Mouse (Mus musculus) myocyte (in vitro differentiated cells): Measurements from ENCODE around the gene Hmox2.

Experiments
- MAX ChIP-seq: IDR thresholded peaks from one replicate; pipeline ENCODE4 v1.6.1; 2011; ENCODE audit warnings: low read depth, mild to moderate bottlenecking, control low read depth
- MYOG ChIP-seq, 3 experiments: IDR thresholded peaks; one replicate each; pipeline ENCODE4 v1.6.1; 2011; ENCODE audit warnings: control low read depth in 2 of 3, low read depth in 2 of 3, mild to moderate bottlenecking in 2 of 3; ENCODE audit not compliant: insufficient read length in 2 of 3, control insufficient read depth in 1 of 3, insufficient read depth in 1 of 3
- POLR2A ChIP-seq: IDR thresholded peaks from one replicate; pipeline ENCODE4 v1.6.1; 2011; ENCODE audit warnings: low read depth, mild to moderate bottlenecking, control low read depth, moderate library complexity; ENCODE audit not compliant: insufficient read length

GRCm38 (mm10) chr16:4726528-4727128 is 467 bp downstream of the Hmox2 start:
- TF ChIP-seq POLR2A (no peak), MYOG (IDR thresholded peaks at IDR 0.05; ENCODE audit: control insufficient read depth in 1 of 3, insufficient read depth in 1 of 3, insufficient read length in 2 of 3, low read depth in 2 of 3) (no peak), MAX (no peak)
